ENCODE assay signal across 21 mouse cellular contexts in genomic region chr2:52494274-52494673, GRCm38 (mm10).
DNase-seq lines count a peak whose midpoint lies in the region; ATAC-seq lines count a peak whose summit lies in the region.
"Had no signal": no experiment of that assay in that cellular context is flagged by ENCODE, and none has a peak within 500 bp of the region (broad histone marks: within the 10 kb centered on the region; RNA-seq: fewer than 3 reads in every experiment).

No protein-coding gene starts in this region.

- no peaks in the 10 kb centered on the region for H3K9me3 ChIP-seq in forebrain, embryonic 16.5 days (ENCODE audit: control insufficient read depth, low read length)
- H3K9me3 ChIP-seq in forebrain, embryonic 12.5 days = no peaks in the 10 kb centered on the region
- H3K9me3 ChIP-seq: embryonic facial prominence, embryonic 15.5 days; hindbrain, embryonic 12.5 days; megakaryocyte, embryonic 14.5 days; midbrain, embryonic 15.5 days; neural tube, embryonic 12.5 days had no signal

- H3K27me3 ChIP-seq in forebrain, embryonic 16.5 days (replicated peaks; ENCODE audit: control insufficient read depth, insufficient read depth, low read length) = no peaks in the 10 kb centered on the region
- H3K27me3 ChIP-seq in forebrain, embryonic 12.5 days = peaks cover 4% of the 10 kb centered on the region; the same call in 1 of the 2 replicates
- H3K27me3 ChIP-seq: hindbrain, embryonic 12.5 days; midbrain, embryonic 15.5 days; neural tube, embryonic 12.5 days; Patski had no signal

- no peak overlapping the region for H3K9ac ChIP-seq in forebrain, embryonic 16.5 days (replicated peaks; ENCODE audit: low read depth, low read length)
- no peak overlapping the region for H3K9ac ChIP-seq in forebrain, embryonic 12.5 days
- H3K9ac ChIP-seq: embryonic facial prominence, embryonic 15.5 days; hindbrain, embryonic 12.5 days; liver, postnatal 0 days; midbrain, embryonic 15.5 days; neural tube, embryonic 12.5 days had no signal

- H3K4me2 ChIP-seq in forebrain, embryonic 16.5 days (ENCODE audit: low read length) = no peak overlapping the region; the same call in 1 of the 2 replicates
- H3K4me2 ChIP-seq in forebrain, embryonic 12.5 days = no peak overlapping the region
- H3K4me2 ChIP-seq: embryonic facial prominence, embryonic 15.5 days; hindbrain, embryonic 12.5 days; liver, embryonic 11.5 days; midbrain, embryonic 15.5 days; neural tube, embryonic 12.5 days had no signal

- peak; percentile 23 for DNase-seq in kidney, postnatal 10 days
- no peak for DNase-seq in kidney, adult 9 months
- DNase-seq in adipocyte (ENCODE audit: low spot score) = peak; percentile 43
- no peak for DNase-seq in adrenal gland, postnatal 36 days
- DNase-seq: adrenal gland, adult 2 months; cerebellum, adult 9-11 months; gastrocnemius, postnatal 14 days; heart, adult 2 months; kidney, adult 11 months; liver, postnatal 0 days; lung, postnatal 14 days had no signal

- no peaks in the 10 kb centered on the region for H3K36me3 ChIP-seq in forebrain, embryonic 16.5 days (ENCODE audit: control insufficient read depth, insufficient read depth)
- no peaks in the 10 kb centered on the region for H3K36me3 ChIP-seq in forebrain, embryonic 12.5 days (replicated peaks)
- H3K36me3 ChIP-seq: embryonic facial prominence, embryonic 15.5 days; hindbrain, embryonic 12.5 days; midbrain, embryonic 15.5 days; neural tube, embryonic 12.5 days had no signal

- H3K4me3 ChIP-seq in forebrain, embryonic 16.5 days (replicated peaks; ENCODE audit: low read length) = no peak overlapping the region
- no peak overlapping the region for H3K4me3 ChIP-seq in forebrain, embryonic 12.5 days (replicated peaks)
- H3K4me3 ChIP-seq: embryonic facial prominence, embryonic 15.5 days; heart, adult 2 months; hindbrain, embryonic 12.5 days; megakaryocyte, embryonic 14.5 days; midbrain, embryonic 15.5 days; neural tube, embryonic 12.5 days had no signal

- ATAC-seq in forebrain, embryonic 16.5 days = 0 out of 2 replicates have a peak, but pooled peaks have one; percentile 45
- ATAC-seq in forebrain, embryonic 12.5 days (ENCODE audit: low FRiP score) = no peak
- peak; percentile 79 for ATAC-seq in megakaryocyte, adult 5-6 weeks (ENCODE audit: poor library complexity, severe bottlenecking)
- ATAC-seq: liver, postnatal 0 days; midbrain, embryonic 15.5 days; Patski had no signal

- H3K27ac ChIP-seq in forebrain, embryonic 16.5 days (ENCODE audit: low read length) = no peak overlapping the region
- no peak overlapping the region for H3K27ac ChIP-seq in forebrain, embryonic 12.5 days
- H3K27ac ChIP-seq: embryonic facial prominence, embryonic 15.5 days; heart, adult 2 months; hindbrain, embryonic 12.5 days; midbrain, embryonic 15.5 days; neural tube, embryonic 12.5 days had no signal

- 35% methylated on average over 8 of the region's 8 CpGs for WGBS in forebrain, embryonic 16.5 days
- 76% methylated on average over 8 of the region's 8 CpGs for WGBS in forebrain, embryonic 12.5 days

- H3K4me1 ChIP-seq in forebrain, embryonic 16.5 days (replicated peaks; ENCODE audit: control insufficient read depth, insufficient read depth, low read length) = peaks cover 17% of the 10 kb centered on the region
- H3K4me1 ChIP-seq in forebrain, embryonic 12.5 days = peaks cover 5% of the 10 kb centered on the region; the same call in 1 of the 2 replicates
- H3K4me1 ChIP-seq: hindbrain, embryonic 12.5 days; neural tube, embryonic 12.5 days had no signal

Comparison
In these comparisons a context has a peak if more than half of its experiments do, and no peak if none do; other contexts are left out.
1. DNase-seq: peak in kidney, postnatal 10 days (single experiment) and adipocyte (single experiment); none in kidney, adult 9 months (single experiment) and adrenal gland, postnatal 36 days (0 of 2).